Comparison of ENCODE assay signal across 9 mouse cellular contexts in the genomic region with DNA sequence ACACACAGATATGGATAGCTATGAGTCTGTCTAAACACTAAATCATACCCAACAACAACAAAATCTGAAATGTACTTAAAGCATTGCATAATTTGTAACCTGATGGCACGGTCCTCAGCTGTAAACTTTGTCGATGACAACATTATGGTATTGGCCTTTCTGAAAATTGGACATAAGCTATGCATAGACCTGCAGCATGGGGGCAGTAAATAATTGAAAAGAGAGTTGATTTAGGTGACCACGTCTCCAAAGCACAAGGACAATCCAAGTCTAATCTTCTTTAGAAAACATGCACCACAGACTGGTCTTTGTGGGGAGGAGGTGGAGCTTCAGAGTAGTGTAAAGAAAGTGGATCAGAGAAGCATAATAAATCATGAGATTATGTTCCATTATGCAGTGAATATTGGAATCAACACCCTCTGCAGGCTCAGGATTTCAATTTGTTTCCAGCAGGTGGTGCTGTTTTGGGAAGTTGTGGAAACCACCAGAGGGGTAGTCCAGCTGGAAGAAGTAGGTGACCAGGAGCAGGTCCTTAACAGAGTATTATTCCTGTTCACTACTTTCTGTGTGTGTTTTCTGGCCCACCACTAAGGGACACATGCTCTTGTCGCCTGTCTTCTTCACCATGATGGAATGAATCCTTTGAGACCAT.
DNase-seq lines count a peak whose midpoint lies in the region; ATAC-seq lines count a peak whose summit lies in the region.
"Had no signal": no experiment of that assay in that cellular context is flagged by ENCODE, and none has a peak within 500 bp of the region (broad histone marks: within the 10 kb centered on the region; RNA-seq: fewer than 3 reads in every experiment).

No protein-coding gene starts in this region.

- peak; percentile 33; the same call in 1 of the 2 replicates for ATAC-seq in limb, embryonic 11.5 days (ENCODE audit: insufficient number of reproducible peaks, low FRiP score, low TSS enrichment, low read depth)
- 0 out of 2 replicates have a peak, but pooled peaks have one; percentile 44 for ATAC-seq in embryonic facial prominence, embryonic 11.5 days (replicated peaks; ENCODE audit: insufficient number of reproducible peaks, low FRiP score, low TSS enrichment, low read depth)
- peak; percentile 36 for ATAC-seq in limb, embryonic 13.5 days (ENCODE audit: low FRiP score, low read depth)
- ATAC-seq in CD4-positive, CD25-positive, alpha-beta regulatory T cell, adult 4 months = no peak

- DNase-seq in limb, embryonic 11.5 days (ENCODE audit: low spot score) = no peak
- no peak for DNase-seq in limb, embryonic 10.5 days (ENCODE audit: low spot score)
- DNase-seq in adrenal gland, postnatal 36 days = peak; percentile 14 to 44
- DNase-seq in embryonic facial prominence, embryonic 11.5 days (ENCODE audit: low spot score) = peak; percentile 17
- no peak for DNase-seq in layer of hippocampus, adult 9-10 months (ENCODE audit: low spot score)
- DNase-seq in frontal cortex, adult 2 months (ENCODE audit: extremely low spot score in 1 of 2, low spot score in 1 of 2) = no peak

- no peaks in the 10 kb centered on the region for H3K36me3 ChIP-seq in limb, embryonic 11.5 days (ENCODE audit: control insufficient read depth, insufficient read depth, low read length)
- no peaks in the 10 kb centered on the region for H3K36me3 ChIP-seq in limb, embryonic 10.5 days
- H3K36me3 ChIP-seq in embryonic facial prominence, embryonic 11.5 days (replicated peaks; ENCODE audit: control insufficient read depth, insufficient read depth, low read depth, low read length) = no peaks in the 10 kb centered on the region
- no peaks in the 10 kb centered on the region for H3K36me3 ChIP-seq in limb, embryonic 13.5 days
- H3K36me3 ChIP-seq: limb, embryonic 15.5 days had no signal

- 79% methylated on average over 4 of the region's 4 CpGs for WGBS in limb, embryonic 11.5 days
- 73% methylated on average over 4 of the region's 4 CpGs for WGBS in limb, embryonic 10.5 days
- 72% methylated on average over 4 of the region's 4 CpGs for whole genome bisulfite sequencing in embryonic facial prominence, embryonic 11.5 days
- 71% methylated on average over 4 of the region's 4 CpGs for WGBS in limb, embryonic 13.5 days

- no peak overlapping the region for H3K27ac ChIP-seq in limb, embryonic 11.5 days (replicated peaks; ENCODE audit: low read depth, low read length)
- no peak overlapping the region for H3K27ac ChIP-seq in limb, embryonic 10.5 days
- no peak overlapping the region for H3K27ac ChIP-seq in embryonic facial prominence, embryonic 11.5 days (replicated peaks; ENCODE audit: low read depth, low read length)
- H3K27ac ChIP-seq in limb, embryonic 13.5 days = no peak overlapping the region
- H3K27ac ChIP-seq: limb, embryonic 15.5 days had no signal

- no peaks in the 10 kb centered on the region for H3K27me3 ChIP-seq in limb, embryonic 11.5 days (ENCODE audit: control insufficient read depth, insufficient read depth, low read length)
- no peaks in the 10 kb centered on the region for H3K27me3 ChIP-seq in limb, embryonic 10.5 days (ENCODE audit: low read depth, poor library complexity, severe bottlenecking)
- no peaks in the 10 kb centered on the region for H3K27me3 ChIP-seq in embryonic facial prominence, embryonic 11.5 days (ENCODE audit: control insufficient read depth, insufficient read depth, low read length)
- H3K27me3 ChIP-seq in limb, embryonic 13.5 days = no peaks in the 10 kb centered on the region
- H3K27me3 ChIP-seq: limb, embryonic 15.5 days had no signal

- no peak overlapping the region for H3K9ac ChIP-seq in limb, embryonic 11.5 days (ENCODE audit: low read length)
- no peak overlapping the region for H3K9ac ChIP-seq in embryonic facial prominence, embryonic 11.5 days (replicated peaks; ENCODE audit: low read length)
- no peak overlapping the region for H3K9ac ChIP-seq in limb, embryonic 13.5 days
- H3K9ac ChIP-seq: limb, embryonic 15.5 days had no signal

- H3K4me2 ChIP-seq in limb, embryonic 11.5 days (ENCODE audit: low read depth, severe bottlenecking) = no peak overlapping the region
- H3K4me2 ChIP-seq in embryonic facial prominence, embryonic 11.5 days (ENCODE audit: low read depth, low read length) = no peak overlapping the region
- H3K4me2 ChIP-seq in limb, embryonic 13.5 days (replicated peaks) = no peak overlapping the region
- H3K4me2 ChIP-seq: limb, embryonic 15.5 days had no signal

- no peaks in the 10 kb centered on the region for H3K9me3 ChIP-seq in limb, embryonic 11.5 days (ENCODE audit: control insufficient read depth, low read length)
- no peaks in the 10 kb centered on the region for H3K9me3 ChIP-seq in limb, embryonic 10.5 days (replicated peaks)
- H3K9me3 ChIP-seq in embryonic facial prominence, embryonic 11.5 days (replicated peaks; ENCODE audit: control insufficient read depth, low read length) = no peaks in the 10 kb centered on the region
- H3K9me3 ChIP-seq in limb, embryonic 13.5 days = no peaks in the 10 kb centered on the region
- H3K9me3 ChIP-seq: limb, embryonic 15.5 days had no signal

- H3K4me1 ChIP-seq in limb, embryonic 11.5 days (ENCODE audit: control insufficient read depth, insufficient read depth, low read length) = no peaks in the 10 kb centered on the region
- no peaks in the 10 kb centered on the region for H3K4me1 ChIP-seq in limb, embryonic 10.5 days
- H3K4me1 ChIP-seq in embryonic facial prominence, embryonic 11.5 days (ENCODE audit: control insufficient read depth, insufficient read depth, low read length) = no peaks in the 10 kb centered on the region
- H3K4me1 ChIP-seq in limb, embryonic 13.5 days = no peaks in the 10 kb centered on the region
- H3K4me1 ChIP-seq: limb, embryonic 15.5 days had no signal

- no peak overlapping the region for H3K4me3 ChIP-seq in limb, embryonic 11.5 days (ENCODE audit: low read depth, low read length)
- H3K4me3 ChIP-seq in limb, embryonic 10.5 days = no peak overlapping the region
- H3K4me3 ChIP-seq in embryonic facial prominence, embryonic 11.5 days (ENCODE audit: low read depth, low read length) = no peak overlapping the region
- H3K4me3 ChIP-seq in limb, embryonic 13.5 days = no peak overlapping the region
- H3K4me3 ChIP-seq: limb, embryonic 15.5 days had no signal

Comparison
In these comparisons a context has a peak if more than half of its experiments do, and no peak if none do; other contexts are left out.
1. DNase-seq: peak in adrenal gland, postnatal 36 days (2 of 2) and embryonic facial prominence, embryonic 11.5 days (single experiment); none in limb, embryonic 11.5 days (single experiment), limb, embryonic 10.5 days (single experiment), layer of hippocampus, adult 9-10 months (single experiment) and frontal cortex, adult 2 months (0 of 2).